Mouse (Mus musculus) right cerebral cortex, postnatal 25 days (tissue): Measurements from ENCODE around the gene Methig1.
A peak's percentile ranks its signal among the peaks of the same experiment; 100 is the strongest.
"Not testable (repeated sequence)": the region's sequence is repeated elsewhere in the genome, so short reads cannot be mapped to it uniquely, and the experiment has no call there.

ENCODE experiments used
- DNase-seq: peaks from one replicate; pipeline ENCODE4 v3.0.0; 2022

Methig1 gene

GRCm38 (mm10) chr15:100352711-100353250 is at the start of gene Methig1, which contains the start of gene Mettl7a2:
TSS of gene Methig1 (plus strand) at chr15:100353149.
TSS of gene Mettl7a2 (plus strand) at chr15:100353200.
- DNase-seq = no peak

DNA sequence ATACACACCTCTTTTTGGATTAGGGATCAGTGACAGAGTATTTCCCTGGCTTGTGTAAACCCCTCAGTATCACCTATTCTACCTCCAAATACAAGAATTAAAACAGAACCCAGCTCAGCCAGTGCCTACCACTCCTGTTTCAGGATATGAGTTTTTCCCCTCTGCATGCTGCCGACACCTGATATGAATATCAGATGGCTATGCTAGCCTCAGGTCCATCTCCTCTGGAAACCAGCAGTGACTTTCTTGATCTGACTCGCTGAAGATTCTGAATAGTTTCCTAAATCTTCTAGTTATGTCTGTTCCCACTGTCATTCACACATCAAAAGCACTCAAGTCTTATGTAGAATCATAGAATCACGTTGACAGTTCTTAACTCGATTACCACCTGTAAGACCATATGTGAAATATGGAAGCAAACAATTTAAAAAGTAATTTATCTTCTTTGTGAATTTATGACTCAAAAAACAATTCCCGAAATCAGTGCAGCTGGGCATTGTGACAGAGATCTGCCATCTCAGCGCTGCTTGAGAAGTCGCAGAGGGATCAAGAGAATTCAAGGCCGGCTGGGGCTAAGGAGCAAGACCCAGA is 49.4 kb upstream of the Methig1 start:
- no peak for DNase-seq

- DNase-seq = peak; percentile 85
Measured at GRCm38 (mm10) chr15:100304019-100304991, 48.6 kb upstream of the Methig1 start, which contains the start of gene Mettl7a1. TSS of gene Mettl7a1 (plus strand) at chr15:100304140.

GRCm38 (mm10) chr15:100306201-100306600 is 46.7 kb upstream of the Methig1 start:
- DNase-seq = no peak

GRCm38 (mm10) chr15:100307438-100308096 is 45.4 kb upstream of the Methig1 start:
- not testable (repeated sequence) for DNase-seq

DNA sequence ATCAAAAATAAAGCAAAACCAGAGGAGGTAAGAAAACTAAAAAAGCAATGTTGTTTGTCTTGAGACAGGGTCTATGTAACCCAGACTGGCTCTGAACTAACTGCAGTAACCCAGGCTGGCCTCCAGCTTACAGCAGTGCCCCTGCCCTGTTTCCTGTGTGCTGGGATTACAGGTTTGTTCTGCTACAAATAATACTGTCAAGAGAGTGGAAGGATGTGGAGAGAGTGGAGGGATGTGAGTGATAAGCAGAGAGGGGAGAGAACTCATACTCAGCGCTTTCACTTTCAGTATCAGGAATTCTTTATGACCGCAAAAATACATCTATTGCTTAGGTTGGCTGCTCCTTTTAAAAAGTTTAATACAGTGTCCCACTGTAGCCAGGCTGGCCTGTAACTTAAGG is 40.6 kb upstream of the Methig1 start:
- DNase-seq = no peak

GRCm38 (mm10) chr15:100314448-100315145 is 38.4 kb upstream of the Methig1 start:
- no peak for DNase-seq

- not testable (repeated sequence) for DNase-seq
Measured at GRCm38 (mm10) chr15:100318014-100318671, 34.8 kb upstream of the Methig1 start.

DNA sequence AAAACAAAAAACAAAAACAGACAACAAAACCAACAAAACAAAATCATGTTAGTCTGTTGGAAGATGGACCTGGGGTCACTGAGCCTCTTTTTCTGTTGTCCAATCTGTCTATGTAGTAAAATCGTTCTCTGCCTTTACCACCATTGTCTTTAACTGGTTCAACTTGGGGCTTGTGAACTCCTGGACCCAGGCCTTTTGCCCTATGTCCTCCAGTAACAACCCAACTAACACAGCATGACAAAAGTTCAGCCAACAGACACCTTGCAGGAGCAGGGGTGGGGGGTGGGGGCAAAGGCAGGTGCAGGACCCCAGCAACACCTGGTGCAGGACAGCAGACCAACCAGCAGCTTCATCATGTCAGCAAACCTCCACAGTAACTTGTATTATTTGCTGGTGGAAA is 33.1 kb upstream of the Methig1 start:
- no peak for DNase-seq

GRCm38 (mm10) chr15:100320295-100320905 is 32.5 kb upstream of the Methig1 start:
- no peak for DNase-seq

- no peak for DNase-seq
Measured at GRCm38 (mm10) chr15:100321134-100321533, 31.8 kb upstream of the Methig1 start.

- no peak for DNase-seq
Measured at GRCm38 (mm10) chr15:100324021-100324591, 28.8 kb upstream of the Methig1 start.

DNA sequence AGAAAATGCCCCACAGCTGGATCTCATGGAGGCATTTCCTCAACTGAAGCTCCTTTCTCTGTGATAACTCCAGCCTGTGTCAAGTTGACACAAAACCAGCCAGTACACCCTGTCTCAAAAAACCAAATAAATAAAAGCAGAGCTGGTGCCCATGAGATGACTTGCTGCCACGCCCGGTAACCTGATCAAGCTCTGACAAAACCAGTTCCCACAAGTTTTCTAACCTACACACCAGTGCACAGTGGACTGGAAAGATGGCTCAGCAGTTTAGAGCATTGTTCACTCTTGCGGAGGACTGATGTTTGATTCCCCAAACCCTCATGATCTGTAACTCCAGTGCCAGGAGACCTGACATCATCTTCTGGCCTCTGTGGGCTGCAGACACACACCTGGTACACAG is 27.7 kb upstream of the Methig1 start:
- no peak for DNase-seq

DNA sequence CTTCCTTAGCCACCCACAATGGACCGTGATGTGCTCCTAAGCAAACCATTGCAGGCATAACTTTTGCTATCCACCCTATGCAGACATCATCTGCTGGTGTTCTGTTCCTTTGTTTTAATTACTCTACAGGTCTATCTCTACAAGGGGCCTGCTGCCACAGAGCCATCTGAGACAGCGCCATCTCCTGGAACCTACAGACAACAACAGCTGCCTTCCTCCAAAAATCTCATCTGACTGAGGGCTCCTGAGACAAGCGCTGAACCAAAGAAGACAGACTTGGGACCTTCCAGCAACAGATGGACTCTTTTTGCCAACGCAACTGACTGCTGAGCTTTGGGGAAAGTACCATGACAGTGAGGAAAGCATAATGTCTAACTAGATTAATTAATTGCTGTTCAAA is 24.9 kb upstream of the Methig1 start:
- DNase-seq = not testable (repeated sequence)

GRCm38 (mm10) chr15:100329336-100329735 is 23.6 kb upstream of the Methig1 start:
- not testable (repeated sequence) for DNase-seq

DNA sequence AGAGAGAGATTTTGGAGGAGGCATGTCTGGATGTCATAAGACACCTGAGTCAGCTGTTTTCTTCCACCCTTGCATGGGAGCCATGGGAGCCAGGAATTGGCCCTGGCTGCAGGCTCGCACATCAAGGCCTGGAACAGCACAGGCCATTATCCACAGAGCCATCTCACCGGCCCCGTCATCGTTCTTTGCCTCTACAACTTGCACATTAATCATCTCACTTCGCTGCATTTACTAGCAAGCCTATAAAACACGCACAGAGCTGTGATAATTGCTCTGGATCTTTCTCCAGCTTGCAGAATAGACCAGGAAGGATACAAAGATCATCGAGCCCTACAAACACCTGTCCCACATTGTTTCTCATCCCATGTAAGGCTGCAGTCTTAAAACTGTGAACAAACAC is 22.2 kb upstream of the Methig1 start:
- no peak for DNase-seq

GRCm38 (mm10) chr15:100332077-100332961 is 20.6 kb upstream of the Methig1 start:
- DNase-seq = not testable (repeated sequence)

DNA sequence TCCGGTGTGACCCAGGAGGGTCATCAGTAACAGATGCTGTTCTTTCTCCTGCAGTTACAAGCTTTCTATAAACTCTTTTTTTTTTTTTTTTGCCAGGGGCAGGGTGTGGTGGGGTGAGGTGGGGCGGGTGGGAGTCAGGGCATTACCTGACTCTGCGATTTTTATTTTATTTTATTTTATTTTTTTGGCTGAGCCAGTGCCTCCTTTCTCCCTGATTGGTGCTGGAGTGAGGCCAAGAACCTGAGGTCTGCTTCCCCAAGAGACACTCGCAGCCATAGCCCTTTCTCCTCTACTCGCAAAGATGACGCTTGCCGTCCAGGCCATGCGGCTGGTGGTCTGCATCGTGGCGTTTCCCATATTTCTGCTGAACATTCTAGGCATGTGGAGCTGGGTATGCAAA is 18.3 kb upstream of the Methig1 start, which contains the start of gene Mettl7a3:
Gene Mettl7a3, plus strand, starts transcription at position 301 of the 400 bp plus-strand sequence.
- DNase-seq = no peak

DNA sequence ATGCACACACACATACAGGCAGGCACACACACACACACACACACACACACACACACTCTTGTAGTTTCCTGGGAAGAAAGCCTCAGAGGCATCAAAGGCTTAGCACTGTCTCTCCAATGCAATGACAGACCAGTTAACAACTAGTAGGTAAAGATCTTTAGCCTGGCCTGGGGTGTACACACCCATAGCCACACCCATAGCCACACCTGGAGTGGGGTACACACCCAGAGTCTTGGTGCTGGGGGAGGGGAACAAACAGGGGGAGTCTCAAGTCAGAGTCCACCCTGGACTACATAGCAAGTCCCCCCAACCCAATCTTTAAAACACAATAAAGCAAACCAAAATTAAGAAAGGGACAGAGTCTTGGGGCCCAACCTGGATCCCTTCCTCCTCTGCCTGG is 15.6 kb upstream of the Methig1 start:
- not testable (repeated sequence) for DNase-seq

DNA sequence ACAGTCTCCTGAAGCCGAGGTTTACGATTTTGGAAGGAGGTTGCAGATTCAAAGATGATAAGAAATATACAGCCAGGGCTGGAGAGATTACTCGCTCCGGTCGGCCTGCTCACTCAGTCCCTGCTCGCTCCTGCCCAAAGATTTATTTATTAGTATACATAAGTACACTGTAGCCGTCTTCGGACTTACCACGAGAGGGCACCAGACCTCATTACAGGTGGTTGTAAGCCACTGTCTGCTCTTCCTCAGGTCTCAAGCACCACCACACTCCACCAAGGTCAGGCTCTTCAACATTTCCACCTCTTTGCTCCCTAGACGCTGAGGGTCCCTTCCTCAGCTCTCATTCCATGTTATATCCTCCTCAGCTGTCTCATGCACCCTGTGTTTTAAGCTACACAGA is 15.1 kb upstream of the Methig1 start:
- DNase-seq = not testable (repeated sequence)
